Mouse (Mus musculus): Measurements from ENCODE around the gene Hcrt.
"Not testable (repeated sequence)": the region's sequence is repeated elsewhere in the genome, so short reads cannot be mapped to it uniquely, and the experiment has no call there.

Hcrt gene

DNA sequence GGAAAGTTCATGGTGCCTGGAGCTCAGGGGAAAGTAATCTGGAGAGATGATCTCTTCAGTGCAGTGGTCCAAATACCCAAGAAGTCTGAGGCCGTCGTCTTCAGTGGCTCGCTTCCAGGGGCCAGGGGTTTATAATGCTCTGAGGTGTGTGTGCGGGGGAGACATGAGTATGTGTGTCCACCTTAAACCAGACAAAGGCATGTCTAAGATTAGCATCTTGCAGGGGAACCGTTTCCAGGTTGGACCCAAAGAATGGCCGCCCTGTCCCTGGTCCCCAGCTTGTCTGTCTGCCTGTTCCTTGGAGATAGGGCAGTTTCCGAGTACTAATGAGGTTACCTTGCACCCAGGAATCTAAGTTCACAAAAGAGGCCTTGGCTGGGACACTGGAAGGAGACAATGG, at the start of gene Hcrt:
Gene Hcrt, minus strand, starts transcription at position 101 of the 400 bp plus-strand sequence.
- DNase-seq (ENCODE audit: low read depth, low spot score) = no peak

DNA sequence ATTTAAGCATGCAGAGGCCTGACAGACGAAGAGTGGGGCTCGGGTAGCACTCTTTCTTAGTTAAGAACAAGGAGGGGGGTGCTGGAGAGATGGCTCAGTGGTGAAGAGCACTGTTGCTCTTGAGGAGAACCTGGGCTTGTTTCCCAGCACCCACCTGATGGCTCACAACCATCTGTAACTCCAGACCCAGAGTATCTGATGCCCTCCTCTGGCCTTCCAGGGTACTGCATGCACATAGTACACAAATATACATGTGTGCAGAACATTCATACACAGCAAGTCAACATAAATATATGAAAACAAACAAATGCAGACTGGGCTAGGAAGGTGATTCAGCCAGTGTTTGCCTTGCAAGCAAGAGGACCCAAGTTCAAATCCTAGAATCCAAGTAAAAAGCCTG, 48.4 kb upstream of the Hcrt start:
- no peak for DNase-seq (ENCODE audit: low read depth, low spot score)

DNA sequence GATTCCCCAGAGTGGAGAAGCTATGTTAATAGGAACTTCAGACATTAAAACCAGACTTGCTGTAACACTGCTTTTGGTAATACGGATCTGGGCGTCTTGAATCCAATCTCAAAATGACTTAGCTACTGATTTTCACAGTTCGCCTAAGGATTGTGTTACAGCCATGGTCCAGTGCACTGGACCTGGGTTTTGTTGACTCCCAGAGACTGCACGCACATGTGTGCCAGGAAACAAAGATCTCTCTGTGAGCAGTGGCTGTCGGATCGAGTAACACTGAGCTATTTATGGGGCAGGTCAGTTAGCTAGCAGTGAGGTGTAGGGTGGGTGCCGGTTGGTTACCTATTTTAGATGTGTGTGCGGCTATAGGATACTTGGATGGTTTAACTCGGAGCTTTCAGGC, 47.8 kb upstream of the Hcrt start:
- no peak for DNase-seq (ENCODE audit: low read depth, low spot score)

DNA sequence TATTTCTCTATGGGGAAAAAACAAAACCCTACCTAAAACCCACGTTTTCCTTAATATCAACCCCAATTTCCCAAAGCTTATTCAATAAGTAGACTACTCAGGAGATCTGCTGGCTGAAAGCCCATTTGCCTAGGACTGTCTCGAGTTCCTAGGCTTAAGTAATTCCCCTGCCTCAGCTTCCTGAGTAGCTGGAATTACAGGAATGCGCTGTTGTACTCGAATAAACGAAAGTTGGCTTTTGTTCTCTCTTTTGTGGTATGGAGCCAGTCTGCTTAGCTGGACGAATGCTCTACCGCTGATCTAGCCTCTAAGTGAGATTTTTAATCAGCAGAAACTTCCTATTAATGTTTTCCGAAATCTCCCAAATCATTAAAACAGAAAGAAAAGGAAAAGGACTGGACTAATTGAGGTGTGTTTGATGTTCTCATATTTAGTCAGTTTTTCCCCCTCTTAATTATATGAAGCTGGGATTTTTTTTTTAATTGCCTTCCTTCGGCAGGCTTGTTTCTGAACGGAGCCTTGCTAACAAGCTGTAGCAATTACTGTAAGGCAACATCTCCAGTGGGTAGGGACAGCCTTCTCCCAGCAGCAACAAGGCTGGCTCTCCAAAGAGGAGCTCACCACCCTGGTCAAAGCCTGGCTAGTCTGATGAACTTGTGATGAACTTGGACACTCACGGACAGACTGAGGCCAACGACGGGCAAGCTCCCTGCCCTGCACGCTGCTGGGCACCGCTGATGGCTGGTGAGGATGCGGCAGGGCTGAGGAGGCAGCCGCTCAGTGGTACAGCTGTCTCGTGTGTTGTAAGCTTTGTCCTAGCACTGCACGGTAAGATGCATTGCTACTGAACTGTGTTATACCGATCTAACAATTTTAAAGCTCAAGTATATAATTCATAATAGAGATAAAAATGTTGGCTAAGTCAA, 43.9 kb upstream of the Hcrt start:
- no peak for DNase-seq (ENCODE audit: low read depth, low spot score)

DNA sequence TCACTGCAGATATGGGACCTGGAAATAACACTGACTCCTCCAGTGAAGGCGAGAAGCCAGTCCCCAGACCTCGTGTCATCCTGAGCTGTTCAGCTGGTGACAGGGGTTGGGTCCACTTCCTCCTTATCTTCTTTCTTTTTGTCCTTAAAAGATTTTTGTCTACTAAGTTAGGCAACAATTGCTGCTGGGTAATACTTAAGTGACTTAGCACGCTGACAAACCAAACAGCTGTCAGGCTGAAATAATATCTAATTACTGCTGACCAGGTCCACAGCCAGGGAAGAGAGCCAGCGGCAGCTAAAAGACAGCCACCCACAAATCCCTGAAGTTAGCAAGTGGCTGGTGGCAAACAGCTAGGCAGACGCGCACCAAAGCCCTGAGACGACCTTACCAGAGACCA, 42.8 kb upstream of the Hcrt start:
- DNase-seq (ENCODE audit: low read depth, low spot score) = no peak

DNA sequence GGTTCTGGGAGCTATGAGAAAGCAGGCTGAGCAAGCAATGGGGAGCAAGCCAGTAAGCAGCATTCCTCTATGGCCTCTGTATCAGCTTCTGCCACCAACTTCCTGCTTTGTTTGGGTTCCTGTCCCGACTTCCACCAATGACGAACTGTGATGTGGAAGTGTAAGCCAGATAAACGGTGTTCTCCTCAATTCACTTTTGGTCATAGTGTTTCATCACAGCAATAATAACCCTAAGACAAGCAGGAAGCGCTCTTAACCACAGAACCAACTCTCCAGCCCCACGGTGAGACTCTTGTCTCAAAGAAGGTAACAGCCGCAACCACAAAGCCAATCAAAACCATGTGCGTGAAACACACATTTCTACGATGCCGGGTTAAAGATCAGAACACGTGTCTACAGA, 41.7 kb upstream of the Hcrt start:
- DNase-seq (ENCODE audit: low read depth, low spot score) = no peak

DNA sequence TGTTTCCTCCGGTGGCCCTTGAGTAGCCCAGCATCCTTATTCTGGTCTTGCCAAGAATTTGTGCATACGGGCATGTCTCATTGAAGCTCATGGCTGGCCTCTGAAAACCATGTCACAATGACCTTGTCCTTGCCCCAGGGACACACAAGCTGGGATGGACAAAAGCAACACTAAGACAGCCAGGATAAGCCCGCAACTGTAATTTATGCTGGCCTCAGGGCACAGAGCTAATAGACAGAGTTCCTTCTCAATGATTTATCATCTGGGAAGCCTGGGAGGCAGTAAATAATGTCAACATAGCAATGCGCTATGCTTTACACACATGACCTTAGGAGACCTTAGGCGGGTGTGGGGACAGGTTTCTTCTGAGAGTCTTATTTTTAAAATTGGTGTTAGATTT, 36.7 kb upstream of the Hcrt start:
- peak; percentile 71 for DNase-seq (ENCODE audit: low read depth, low spot score)

DNA sequence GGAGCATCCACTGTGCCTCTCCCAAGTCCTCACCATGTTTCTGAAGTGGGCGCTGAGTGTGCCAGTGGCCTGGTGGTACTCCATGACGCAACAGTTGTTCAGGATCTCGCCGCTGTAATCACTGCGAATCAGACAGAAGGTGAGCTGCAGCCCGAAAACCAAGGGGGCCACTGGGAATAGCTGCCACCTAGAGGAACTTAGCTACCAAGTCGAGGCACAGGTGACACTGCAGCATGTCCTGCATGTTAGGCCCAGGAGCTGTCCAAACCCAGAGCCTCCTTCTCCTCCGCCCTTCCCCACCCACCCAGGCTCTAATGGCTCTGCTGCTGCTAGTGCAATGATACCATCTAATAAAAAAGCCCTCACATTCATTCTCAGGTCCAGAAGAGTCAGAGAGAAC, 33.9 kb upstream of the Hcrt start:
- no peak for DNase-seq (ENCODE audit: low read depth, low spot score)

DNA sequence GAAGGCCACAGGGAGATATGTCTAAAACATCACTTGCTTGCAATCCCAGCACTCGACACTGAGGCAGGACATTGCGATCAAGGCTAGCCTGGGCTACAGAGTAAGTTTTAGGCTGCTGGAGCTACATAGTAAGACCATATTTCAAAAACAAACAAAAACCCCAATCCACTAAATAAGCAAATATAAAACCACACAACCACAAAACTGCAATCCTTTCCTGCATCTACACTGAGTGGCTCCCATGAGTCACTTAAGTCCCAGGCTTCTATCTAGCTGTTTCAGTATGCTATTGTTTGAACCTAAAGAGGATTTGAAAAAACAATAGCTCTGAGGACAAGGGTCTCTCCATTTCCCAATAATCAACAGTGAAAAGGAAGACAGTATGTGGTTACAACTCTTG, 32.7 kb upstream of the Hcrt start:
- no peak for DNase-seq (ENCODE audit: low read depth, low spot score)

DNA sequence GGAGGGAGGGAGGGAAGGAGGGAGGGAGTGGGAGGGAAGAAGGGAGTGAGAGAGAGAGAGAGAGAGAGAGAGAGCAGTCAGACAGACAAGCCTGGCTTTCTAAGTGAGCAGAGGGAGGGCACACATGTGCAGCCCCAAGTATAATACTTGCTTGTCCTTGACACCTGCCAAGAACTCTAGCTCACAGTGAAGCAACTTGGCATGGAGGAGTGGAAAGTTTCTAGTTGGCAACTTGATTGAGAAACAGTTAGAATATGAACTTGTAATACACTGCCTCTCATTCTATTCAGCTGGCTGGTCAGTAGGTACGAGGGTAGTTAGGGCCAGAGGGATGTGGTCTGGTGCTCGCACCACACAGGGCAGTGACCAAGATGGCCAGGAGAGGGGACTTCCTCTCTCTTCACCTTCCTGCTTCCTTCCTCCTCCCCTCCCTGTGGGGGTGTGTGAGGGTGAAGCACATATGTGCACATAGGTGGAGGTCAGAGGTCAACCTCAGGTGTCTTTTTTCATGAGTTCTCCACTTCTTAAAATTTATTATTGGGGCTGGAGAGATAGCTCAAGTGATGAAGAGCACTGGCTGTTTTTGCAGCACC, 28.8 kb upstream of the Hcrt start:
- DNase-seq (ENCODE audit: low read depth, low spot score) = no peak

DNA sequence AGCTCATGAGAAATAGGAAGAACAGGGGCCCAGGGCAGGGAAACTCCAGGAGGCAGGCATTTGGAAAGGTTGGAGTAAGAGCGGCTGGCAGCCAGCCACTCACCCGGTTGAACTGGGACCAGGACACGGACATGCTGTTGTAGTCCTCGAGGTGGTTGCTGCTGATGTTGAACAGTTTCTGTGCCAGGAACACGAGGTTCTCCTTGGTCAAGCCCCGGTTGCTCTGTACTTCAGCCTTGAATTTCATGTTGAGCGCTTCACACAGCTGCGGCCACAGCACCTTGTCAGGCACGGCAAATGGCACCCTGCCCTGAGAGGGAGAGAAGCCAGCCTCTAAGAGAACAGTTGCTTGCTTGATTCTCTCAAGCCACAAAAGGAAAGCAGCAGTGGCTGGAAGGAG, 27.9 kb upstream of the Hcrt start:
- DNase-seq (ENCODE audit: low read depth, low spot score) = not testable (repeated sequence)

DNA sequence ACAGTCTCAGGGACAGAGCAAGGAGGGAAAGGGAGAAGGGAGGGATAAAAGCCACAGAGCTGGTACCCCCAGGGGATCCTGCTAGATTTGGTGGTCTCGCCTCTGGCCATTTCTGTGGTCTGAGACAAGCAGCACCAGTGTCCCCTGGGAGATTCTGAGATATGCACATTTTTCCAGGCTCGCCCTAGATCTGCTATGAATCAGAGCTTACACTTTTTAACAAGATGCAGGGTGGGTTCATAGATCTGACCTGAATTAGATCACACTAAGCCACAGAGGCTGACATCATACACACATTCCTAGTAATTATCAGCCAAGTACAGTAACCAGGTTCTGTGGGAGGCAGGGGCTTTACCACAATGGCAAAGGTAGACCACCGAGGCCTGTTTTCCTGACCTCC, 27.0 kb upstream of the Hcrt start:
- no peak for DNase-seq (ENCODE audit: low read depth, low spot score)

DNA sequence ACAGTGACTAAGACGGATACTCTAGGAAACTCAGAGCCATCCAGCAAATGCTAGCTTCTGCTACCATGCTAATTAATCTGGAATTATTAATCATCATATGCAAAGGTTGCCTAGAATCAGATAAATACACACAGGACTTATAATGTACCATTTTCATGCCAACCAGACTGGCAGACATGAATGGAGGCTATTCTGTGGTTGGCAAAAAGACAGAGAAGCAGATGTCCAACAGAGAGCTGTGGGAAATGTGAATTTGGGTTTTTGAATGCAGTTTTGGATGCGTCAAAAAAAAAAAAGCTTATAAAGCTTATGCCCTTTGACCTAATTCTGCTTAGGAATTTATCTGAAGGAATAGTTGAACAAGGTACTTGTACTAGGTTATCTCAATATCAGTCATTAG, 23.0 kb upstream of the Hcrt start:
- no peak for DNase-seq (ENCODE audit: low read depth, low spot score)

DNA sequence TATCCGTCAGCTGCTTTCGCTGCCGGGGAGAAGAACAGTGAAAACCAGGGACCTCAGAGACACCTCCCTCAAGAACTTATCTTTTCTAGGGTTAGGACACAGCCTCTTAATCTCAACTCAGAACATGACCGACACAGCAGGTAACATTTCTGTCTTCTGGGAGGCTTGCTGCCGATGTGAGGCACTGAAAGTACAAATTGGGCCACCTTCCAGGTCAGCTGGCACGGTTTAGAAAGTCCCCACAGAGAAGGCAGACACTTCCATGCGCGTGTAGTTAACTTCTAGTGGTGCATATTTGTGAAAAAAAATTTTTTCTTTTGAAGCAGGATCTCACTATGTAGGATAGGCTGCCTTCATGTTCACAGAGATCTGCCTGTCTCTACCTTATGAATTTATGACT, 21.6 kb upstream of the Hcrt start:
- no peak for DNase-seq (ENCODE audit: low read depth, low spot score)

DNA sequence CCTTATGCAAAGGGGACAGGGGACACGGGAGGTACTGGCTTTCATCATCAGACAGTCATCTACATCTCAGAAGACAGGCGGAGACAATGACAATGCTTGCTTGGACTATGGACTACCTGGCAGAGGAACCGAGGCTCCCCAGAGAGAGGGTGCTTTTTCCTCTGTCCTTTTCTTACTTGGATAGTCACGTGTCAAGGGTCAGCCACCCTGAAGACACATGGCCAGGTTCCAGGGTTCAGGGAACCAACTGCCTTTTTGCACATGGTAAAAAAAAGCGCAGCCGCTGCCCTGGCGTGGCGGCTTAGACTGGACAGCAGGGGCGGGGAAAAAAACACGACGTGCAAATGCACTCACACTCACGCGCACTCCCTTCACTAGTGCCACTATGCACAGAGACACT, 19.8 kb upstream of the Hcrt start:
- no peak for DNase-seq (ENCODE audit: low read depth, low spot score)

DNA sequence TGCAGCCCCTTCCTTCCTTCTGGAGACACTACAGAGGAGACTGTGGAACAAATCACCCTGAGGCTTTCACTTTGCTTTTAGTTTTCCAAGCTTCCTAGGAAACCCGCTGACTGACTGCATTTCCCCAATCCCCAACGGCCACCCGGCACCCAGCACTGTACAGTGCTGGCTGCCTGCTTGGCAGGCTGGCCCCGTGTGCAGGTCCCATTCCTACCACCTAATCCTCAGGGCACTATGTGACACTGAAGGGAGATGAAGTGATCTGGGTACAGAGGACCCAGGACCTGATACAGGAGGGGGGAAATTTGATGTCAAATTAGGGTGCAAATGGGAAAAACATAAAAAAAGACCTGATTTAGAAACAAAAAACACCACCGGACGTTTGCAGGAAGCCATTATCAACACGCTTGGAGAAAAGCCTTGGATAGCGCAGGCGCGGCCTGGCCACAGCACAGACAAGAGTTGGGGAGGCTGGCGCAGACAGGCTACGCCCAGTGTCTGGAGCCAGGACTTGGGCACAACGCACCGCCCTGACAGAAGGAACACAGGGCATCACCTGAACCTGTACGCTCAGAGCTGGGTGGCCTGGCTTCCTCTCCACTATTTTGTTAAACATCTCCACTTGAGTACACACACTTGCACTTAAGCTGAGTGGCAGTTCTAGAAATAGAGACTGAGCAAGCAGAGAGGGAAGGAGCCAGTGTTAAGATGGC, 19.2 kb upstream of the Hcrt start:
- no peak for DNase-seq (ENCODE audit: low read depth, low spot score)

DNA sequence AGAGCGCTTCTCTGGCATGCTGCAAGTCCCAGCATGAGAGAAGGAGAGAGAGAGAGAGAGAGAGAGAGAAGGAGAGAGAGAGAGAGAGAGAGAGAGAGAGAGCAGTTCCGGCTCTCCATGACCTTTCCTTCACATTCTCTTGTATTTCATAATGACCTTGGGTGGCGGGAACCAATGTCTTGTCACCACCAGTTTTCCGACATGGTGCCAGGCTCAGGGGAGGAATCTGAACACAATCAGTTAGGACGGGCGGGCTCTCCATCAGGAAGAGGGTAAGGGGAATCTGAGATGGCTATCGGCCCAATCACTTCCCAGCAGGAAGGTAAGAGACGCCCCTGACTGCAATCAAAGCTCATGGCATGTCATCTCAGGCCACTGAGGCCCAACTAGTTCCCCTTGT, 17.5 kb upstream of the Hcrt start:
- no peak for DNase-seq (ENCODE audit: low read depth, low spot score)

DNA sequence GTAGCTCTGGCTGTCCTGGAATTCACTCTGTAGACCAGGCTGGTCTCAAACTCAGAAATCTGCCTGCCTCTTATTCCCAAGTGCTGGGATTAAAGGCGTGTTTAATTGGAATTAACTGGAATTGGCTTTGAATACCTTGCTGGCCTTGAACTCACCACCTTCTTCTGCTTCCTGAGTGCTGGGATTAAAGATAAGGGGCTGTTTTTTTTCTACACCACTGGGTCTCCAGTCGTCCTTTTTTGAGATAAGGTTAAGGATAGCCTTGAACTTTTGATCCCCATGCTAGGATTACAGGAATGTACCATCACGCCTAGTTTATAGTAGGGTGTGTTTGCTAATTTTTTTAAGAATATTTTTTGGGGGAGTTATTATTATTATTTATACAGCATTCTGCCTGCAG, 15.3 kb upstream of the Hcrt start:
- no peak for DNase-seq (ENCODE audit: low read depth, low spot score)

DNA sequence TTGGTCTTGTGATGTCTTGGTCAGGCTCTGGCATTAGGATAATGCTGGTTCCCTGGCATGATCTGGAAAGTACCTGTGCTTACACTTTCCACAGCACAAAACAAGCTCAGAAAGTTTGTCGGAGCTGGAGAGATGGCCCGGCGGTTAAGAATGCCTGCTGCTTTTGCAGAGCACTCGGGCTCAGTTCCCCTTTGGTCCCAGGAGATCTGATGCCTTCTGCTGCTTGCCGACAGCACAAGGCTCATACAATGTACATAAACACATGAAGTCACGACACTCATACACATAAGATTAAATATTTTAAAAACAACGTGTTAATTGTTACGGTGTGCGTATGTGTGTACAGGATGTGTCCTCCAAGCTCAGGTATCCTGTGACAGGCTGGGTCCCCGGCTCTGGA, 13.2 kb upstream of the Hcrt start:
- DNase-seq (ENCODE audit: low read depth, low spot score) = no peak

DNA sequence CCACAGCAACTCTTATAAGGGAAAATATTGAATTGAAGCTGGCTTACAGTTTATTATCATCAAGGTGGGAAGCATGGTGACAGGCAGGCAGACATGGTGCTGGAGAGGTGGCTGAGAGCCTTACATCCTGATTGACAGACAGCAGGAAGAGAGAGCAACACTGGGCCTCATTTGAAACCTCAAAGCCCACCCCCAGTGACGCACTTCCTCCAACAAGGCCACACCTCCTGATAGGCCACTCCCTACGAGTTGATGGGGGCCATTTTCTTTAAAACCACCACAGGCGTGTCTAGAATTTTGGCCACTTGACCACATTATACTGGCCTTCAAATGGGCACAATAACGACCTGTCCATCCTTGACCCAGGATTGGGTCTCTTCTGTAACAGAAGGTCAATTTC, 11.5 kb upstream of the Hcrt start:
- DNase-seq (ENCODE audit: low read depth, low spot score) = no peak

DNA sequence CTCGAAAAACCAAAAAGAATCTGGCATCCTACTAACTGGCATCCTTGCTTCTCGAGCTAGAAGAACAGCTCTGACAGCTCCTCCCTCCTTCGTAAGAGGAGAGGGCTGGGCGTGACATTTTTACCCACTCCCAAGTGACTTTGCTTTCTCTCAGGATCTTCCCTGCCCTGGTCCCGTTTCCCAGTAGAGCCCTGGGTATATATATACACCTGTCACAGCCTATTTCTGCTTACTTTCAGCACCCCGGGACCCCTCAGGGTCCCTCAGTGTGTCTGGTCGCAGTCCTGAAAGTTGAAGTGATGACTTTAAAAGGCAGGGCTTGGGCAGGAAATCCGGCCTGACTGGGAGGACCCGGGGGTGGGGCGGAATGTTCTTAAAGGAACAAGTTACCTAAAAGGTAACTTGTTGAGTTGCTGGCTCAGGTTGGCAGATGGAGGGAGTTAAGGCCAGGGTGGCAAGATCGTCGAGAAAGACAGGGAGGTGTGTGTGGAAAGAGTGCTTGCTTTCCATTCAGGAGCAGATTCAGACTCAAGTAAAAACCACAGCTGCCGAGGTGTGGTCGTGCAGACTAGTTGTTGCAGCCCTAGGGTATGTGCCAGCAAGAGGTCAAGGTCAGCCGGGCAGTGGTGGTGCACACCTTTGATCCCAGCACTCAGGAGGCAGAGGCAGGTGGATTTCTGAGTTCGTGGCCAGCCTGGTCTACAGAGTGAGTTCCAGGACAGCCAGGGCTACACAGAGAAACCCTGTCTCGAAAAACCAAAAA, 8.1 kb upstream of the Hcrt start, which contains the start of gene Ghdc:
Gene Ghdc, minus strand, starts transcription at position 312 of the 763 bp plus-strand sequence.
- peak; percentile 30 for DNase-seq (ENCODE audit: low read depth, low spot score)

DNA sequence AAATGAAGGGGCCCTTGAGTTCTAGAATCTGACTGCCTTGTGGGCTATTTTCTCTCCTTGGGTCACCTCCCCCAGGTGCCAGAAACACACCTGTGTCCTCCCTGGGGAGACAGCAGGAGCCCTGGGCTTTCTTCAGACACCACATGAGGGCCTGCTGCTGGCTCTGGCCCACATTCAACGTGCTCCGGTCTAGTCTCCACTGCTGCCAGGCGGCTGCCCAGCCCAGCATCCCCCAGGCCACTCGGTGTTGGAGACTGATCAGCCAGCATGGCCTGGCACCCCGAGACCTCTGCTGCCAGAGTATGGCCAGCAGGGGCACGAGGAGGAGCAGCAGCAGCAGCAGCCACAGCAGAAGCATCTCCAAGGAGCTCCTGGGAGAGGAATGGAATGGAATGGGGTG, 7.2 kb upstream of the Hcrt start:
- no peak for DNase-seq (ENCODE audit: low read depth, low spot score)
